Mouse (Mus musculus) telencephalon, adult 2 months (tissue): ENCODE measurements at regions not wholly inside any gene's neighbourhood (a gene's known extent, or its start where the extent isn't known, plus 50 kb on each side); places are given as distances from the start of the nearest gene placed in this dataset.

Experiments used
- DNase-seq: peaks from one replicate; pipeline ENCODE4 v3.0.0-alpha.2; 2011; ENCODE audit warnings: low read depth, low spot score

- DNase-seq = no peak
Measured at GRCm38 (mm10) chr14:111212929-111213657, 458.1 kb upstream of the Slitrk6 start.

DNA sequence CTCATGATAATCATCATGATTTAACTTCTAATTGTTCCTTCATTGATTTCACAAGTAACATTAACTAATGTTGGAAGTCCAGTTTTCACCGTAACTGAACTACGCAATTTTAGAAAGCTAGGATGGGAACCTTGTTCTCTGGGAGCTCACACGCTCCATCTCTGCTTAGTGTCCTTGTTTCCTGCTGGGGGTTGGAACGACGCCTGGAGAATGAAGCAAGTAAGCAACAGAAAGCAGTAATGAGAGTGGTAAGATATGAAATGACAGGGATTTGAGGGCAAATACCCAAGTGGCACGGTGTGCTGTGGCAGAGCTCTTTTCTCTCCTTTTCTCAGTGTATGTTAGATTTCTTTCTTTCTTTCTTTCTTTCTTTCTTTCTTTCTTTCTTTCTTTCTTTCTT is 448.0 kb upstream of the Slitrk5 start:
- DNase-seq = no peak

GRCm38 (mm10) chr14:111239121-111239520 is 435.8 kb upstream of the Slitrk5 start:
- no peak for DNase-seq

- DNase-seq = peak; percentile 76
Measured at GRCm38 (mm10) chr14:111249347-111249946, 425.4 kb upstream of the Slitrk5 start.

- DNase-seq = no peak
Measured at GRCm38 (mm10) chr14:111253190-111253589, 421.7 kb upstream of the Slitrk5 start.

DNA sequence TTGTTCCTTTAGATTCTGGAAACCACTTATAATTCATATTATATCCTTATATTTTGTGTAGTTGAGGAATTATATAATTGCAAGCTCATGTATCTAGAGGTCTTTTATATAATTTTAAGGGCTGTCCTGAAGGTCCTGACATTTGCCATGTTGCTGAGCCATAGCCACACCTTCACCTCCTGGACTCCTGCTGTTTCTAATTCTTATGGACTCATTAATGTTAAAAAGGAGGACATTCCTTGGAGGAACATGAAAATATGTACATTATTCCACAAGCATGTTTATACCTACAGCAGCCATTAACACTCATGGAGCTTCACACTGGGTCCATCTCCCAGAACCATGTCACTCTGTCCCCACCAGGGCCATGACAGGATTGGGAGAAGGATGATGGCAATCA is 413.2 kb upstream of the Slitrk5 start:
- no peak for DNase-seq

- DNase-seq = no peak
Measured at GRCm38 (mm10) chr14:111270239-111270638, 404.7 kb upstream of the Slitrk5 start.

DNA sequence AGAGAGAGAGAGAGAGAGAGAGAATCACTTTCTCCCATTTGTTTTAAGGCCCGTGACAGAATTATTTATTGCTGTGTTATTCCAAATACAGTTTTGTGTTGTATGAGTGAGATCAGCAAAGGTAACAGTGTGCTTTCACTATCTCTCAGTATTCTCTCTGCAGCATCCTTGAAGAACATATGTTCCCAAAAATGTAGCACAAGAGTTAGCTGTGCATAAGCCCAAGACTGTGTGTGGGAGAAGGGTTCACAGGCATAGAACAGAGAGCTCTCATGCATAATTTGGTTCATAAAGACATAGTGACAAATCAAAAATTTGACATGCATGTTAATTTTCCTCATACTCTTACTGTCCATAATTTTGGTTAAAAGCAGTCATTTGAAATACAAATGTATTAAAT is 393.5 kb upstream of the Slitrk5 start:
- DNase-seq = peak; percentile 18

- no peak for DNase-seq
Measured at GRCm38 (mm10) chr14:111283681-111284461, 391.0 kb upstream of the Slitrk5 start.

DNA sequence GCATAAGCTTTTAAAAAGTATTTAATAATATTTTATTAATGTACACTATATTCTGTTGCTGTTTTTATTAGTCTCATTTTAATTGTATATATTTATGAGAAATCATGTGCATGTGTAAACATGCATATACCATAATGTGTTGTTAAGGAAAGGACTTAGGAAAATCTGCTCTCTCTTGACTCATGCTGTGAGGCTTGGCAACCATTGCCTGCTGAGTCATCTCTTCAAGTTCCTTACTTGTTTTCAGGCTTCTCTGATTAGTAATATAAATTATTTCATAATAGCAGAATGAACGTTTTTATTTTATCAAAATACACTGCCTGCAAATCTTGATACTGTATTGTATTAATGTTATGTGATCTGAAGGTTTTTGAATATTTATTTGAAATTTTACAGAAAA is 388.9 kb upstream of the Slitrk5 start:
- DNase-seq = no peak

DNA sequence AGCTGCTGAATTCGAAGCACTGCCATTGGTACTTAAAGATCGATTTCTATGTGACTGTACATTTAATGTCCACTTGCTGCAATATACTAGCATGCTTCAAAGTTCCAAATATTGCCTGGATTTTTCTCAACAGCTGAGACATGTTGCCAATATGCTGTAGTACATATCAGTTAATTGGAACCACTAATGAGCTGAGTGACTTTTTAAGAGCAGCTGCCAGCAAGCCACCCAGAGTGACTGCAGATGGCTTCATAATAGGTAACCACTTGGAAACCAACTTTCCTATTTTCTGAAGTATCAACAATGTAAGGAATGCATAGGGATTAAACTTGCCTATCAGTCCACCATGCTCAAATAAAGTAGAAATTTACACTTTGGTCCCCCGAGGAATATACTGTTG is 379.4 kb upstream of the Slitrk5 start:
- no peak for DNase-seq

DNA sequence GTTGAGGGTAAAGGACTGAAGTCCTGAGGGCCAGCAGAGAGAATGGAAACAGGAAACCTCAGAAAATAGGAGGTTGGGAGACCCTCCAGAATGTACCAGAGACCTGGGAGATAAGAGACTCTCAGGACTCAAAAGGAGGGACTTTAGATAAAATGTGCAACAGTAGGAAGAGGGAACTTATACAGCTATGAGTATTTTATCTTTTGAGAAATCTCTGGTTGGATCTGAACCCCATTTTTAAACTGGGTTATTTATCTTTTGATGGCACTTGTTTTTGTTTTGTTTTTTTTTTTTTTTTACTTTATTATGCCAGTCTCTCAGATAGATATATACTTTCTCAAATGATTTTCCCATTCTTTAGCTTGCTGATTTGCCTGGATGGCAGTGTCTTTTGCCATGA is 377.1 kb upstream of the Slitrk5 start:
- no peak for DNase-seq

DNA sequence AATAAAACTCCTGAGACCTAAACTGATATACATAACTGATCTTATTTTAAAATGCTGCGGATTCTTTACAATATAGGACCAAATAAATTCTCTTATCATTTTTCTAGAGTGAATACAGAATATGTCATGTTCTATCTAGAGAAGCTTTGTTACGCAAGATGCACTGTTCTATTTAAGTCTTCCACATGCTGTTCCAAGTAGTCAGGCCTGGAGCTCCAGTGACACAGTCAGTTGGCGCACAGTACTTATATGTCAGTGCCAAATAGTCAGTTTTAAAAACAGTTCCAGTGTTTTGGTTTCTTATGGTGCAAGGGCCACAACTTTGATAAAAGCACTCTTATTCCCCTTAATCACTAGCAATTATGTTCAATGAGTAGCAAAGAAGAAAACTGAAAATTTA is 344.3 kb upstream of the Slitrk5 start:
- DNase-seq = peak; percentile 64

DNA sequence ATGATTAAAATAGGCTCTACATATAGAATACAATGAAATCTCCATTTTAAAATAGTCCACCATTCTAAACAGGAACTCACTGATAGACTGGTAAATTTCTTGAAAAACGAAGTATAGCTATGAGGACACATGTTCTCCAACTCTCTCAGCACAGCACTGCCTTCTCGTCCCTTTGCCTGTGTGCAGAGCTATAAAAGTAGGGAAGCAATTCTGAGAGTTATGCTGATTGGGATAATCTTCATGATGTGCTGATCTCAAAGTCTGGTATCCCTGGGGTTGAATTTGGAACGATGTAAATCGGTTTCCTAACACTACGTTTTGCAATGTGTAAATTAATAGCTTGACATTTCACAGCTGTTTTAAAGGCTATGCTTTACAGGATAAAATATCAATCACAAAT is 321.4 kb upstream of the Slitrk5 start:
- DNase-seq = no peak

DNA sequence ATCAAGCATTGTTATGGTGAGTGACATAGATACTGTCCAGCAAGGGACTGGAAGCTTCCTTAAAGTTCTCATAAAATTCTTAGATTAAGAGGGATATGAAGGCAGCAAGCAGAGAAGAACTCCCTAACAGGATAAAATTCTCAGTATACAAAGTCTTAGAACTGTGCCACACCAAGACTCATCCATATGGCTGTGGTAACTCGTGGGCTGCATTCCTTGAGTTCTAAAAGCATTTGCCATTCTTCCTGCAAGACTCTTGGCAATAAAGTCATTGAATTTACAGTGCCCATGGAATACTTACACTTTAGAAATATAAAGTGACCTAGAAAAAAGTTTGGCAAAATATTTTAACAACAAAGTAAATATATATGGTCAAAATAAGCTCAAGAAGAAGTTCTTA is 278.1 kb upstream of the Slitrk5 start:
- peak; percentile 44 for DNase-seq

GRCm38 (mm10) chr14:111400809-111401208 is 274.1 kb upstream of the Slitrk5 start:
- no peak for DNase-seq

DNA sequence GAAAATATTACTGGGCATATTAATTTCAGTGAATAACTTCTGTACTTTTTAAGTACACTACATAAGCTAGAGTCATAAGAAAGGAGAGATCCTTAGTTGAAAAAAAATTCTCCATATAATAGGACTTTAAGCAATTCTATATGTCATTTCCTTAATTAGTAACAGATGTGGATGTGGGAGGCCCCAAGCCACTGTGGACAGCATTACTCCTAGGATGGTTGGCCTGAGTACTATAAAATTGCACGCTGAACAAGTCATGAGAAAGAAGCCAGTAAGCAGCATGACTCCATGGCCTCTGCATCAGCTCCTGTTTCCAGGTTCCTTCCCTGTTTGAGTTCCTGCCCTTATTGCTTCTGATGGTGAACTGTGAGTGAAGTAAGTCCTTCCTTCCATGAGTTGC is 272.4 kb upstream of the Slitrk5 start:
- DNase-seq = no peak

GRCm38 (mm10) chr14:111403555-111403954 is 271.3 kb upstream of the Slitrk5 start:
- DNase-seq = no peak

- no peak for DNase-seq
Measured at GRCm38 (mm10) chr14:111413543-111413942, 261.4 kb upstream of the Slitrk5 start.

DNA sequence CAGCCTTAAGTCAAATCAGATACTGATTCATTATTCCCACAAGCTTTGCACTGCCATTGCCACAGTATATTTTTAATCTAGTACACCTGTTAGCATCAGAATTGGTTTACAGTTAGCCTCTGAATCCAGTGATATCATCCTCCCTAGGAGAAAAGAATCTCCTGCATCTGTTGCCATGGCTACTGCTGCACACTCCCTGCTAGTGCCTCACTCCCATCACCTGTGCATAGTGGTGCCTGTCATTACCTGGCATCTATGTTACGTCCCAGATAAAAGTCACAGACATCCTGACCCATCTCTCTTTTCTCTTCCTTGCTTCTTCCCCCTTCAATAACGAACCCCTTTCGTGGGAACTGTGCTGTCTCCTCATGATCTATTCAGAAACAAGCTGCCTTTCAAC is 256.4 kb upstream of the Slitrk5 start:
- no peak for DNase-seq

DNA sequence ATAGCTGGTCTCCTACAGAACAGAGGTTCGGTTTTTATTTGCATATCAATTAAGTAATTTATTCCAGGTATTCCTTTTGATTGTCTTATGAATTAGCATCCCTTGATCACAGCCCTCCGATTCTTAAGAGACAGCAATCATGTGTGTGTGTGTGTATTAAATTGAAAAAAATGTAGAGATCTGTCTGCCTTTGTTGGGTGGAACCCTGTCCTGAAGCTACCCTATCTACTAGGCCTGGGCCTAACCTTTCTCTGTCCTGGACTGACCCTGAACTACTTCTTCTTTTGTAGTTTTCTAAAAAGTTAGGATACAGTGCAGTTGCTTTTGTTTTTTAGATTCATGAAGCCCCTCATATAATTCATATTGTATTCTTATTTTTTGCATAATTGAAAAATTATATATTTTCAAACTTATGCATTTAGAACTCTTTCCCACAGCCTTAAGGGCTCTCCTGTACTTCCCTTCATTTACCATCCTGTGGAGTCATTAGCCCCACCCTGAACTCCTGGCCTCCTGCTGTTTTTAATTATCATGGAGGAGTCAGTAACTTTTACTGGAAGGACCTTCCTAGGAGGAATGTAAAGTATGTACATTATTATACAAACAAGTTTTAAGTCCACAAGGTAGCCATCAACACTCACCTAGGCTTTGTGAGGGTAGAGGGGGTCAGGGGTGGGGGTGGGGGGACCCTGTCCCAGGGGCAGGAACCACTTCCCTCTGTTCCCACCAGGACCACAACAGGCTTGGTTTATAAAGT is 245.6 kb upstream of the Slitrk5 start:
- no peak for DNase-seq
